Mouse (Mus musculus): ENCODE data around the gene Cacna1c.

GRCm38 (mm10) chr6:119220297-119220696 is 24.1 kb upstream of the Cacna1c start:
- peak; percentile 61 for TF ChIP-seq CTCF (IDR thresholded peaks at IDR 0.05; ENCODE audit: low read depth, low read length)
- no peak for TF ChIP-seq POLR2A (IDR thresholded peaks at IDR 0.05; ENCODE audit: borderline replicate concordance, low read depth, low read length)
